Mouse (Mus musculus) stomach, postnatal 0 days (tissue): ENCODE data around the gene Lrch3.

ENCODE experiments used
- CTCF ChIP-seq: IDR thresholded peaks from 2 replicates; pipeline ENCODE4 v1.5.1; 2016; ENCODE audit warnings: antibody characterized with exemption, low read depth, mild to moderate bottlenecking, moderate library complexity
- EP300 ChIP-seq: optimal IDR thresholded peaks from 2 replicates; pipeline ENCODE3; 2016; ENCODE audit warnings: antibody characterized with exemption

DNA sequence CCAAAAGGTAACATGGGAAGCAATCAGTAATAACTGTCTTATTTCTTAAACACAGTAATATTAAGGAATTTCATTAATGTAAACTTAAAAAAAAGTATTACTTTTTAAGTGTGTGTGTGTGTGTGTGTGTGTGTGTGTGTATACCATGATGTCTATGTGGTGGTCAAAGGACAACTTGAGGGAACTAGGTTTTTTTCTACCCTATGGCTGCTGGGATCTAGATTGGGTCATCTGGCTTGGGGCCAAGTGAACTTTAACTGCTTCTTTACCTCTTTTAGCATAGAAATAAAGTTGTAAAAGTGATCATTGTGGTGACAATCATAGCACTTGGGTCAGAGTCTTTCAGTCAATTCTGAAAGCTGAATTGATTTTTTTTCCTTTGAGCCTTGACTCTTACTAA, 17.8 kb upstream of the Lrch3 start:
- TF ChIP-seq CTCF (no peak), EP300 (no peak)
